Mouse (Mus musculus) limb, embryonic 12.5 days (tissue): ENCODE data around the gene Tbc1d21. TPM values are rescaled to one million over a fixed set of nuclear protein-coding genes. Genes with fewer than 3 reads are reported as not detected.

Experiments
- ATAC-seq: fragments of 200-750 bp; cut with Nextera tagmentation; 2 replicates; pipeline ENCODE4 v1.8.0; 2017; ENCODE audit warnings: low read depth, moderate TSS enrichment; ENCODE audit not compliant: insufficient number of reproducible peaks, insufficient read depth, low FRiP score, low TSS enrichment
- H3K27ac ChIP-seq: fragments of 300-500 bp; sonication (generic); 2 replicates; pipeline ENCODE4 v1.5.1; 2016; ENCODE audit warnings: mild to moderate bottlenecking, moderate library complexity
- H3K27me3 ChIP-seq: fragments of 300-500 bp; sonication (generic); 2 replicates; pipeline ENCODE4 v1.6.1; 2016; ENCODE audit warnings: mild to moderate bottlenecking, moderate library complexity
- H3K36me3 ChIP-seq: fragments of 300-500 bp; sonication (generic); 2 replicates; pipeline ENCODE4 v1.6.1; 2016; ENCODE audit warnings: mild to moderate bottlenecking, moderate library complexity
- H3K4me1 ChIP-seq: fragments of 300-500 bp; sonication (generic); replicated peaks from 2 replicates; pipeline ENCODE4 v1.6.1; 2016
- H3K4me2 ChIP-seq: fragments of 300-500 bp; sonication (generic); 2 replicates; pipeline ENCODE4 v1.6.1; 2016; ENCODE audit warnings: mild to moderate bottlenecking, moderate library complexity
- H3K4me3 ChIP-seq: fragments of 300-500 bp; sonication (generic); replicated peaks from 2 replicates; pipeline ENCODE4 v1.5.1; 2016; ENCODE audit warnings: mild to moderate bottlenecking
- H3K9ac ChIP-seq: fragments of 300-500 bp; sonication (generic); replicated peaks from 2 replicates; pipeline ENCODE4 v1.6.1; 2016; ENCODE audit warnings: mild to moderate bottlenecking, moderate library complexity
- H3K9me3 ChIP-seq: fragments of 300-500 bp; sonication (generic); 2 replicates; pipeline ENCODE4 v1.6.1; 2016; ENCODE audit warnings: mild to moderate bottlenecking, moderate library complexity
- WGBS: fragments of 180-500 bp; shearing (Covaris S2); methylation state at CpG from one replicate; pipeline ENCODE4 v1.1.7; 2016; 5-methylcytosine and 5-hydroxymethylcytosine counted together
- polyA plus RNA-seq: library from polyadenylated mRNA; unstranded; fragments of >200 nt; fragmentation: Nextera tagmentation; extraction: Ambion mirVana; gene quantifications from 2 replicates; pipeline ENCODE4 v1.2.1, GENCODE M21; 2016

Gene Tbc1d21
- polyA plus RNA-seq, 1 experiment from 2014 or later: not detected

DNA sequence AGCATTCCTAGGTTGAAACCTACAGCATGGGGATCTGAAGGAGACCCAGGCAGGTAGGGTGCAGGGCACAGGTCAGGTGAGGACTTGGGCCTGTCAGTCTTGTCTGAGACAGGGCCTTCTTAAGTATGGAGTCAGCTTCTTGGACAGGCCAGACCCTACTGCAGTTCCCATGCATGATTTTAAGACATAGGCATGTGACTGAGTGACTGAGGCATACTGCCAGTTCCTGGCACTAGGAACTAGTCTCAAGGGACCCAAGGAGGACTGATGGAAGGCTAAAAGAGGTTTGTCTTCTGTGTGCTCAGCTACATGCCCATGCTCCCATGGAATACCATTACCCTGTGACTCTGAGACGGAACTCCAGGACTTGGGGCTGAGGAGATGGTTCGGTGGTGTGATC, 54.4 kb downstream of the Tbc1d21 start:
- 88% methylated on average over 2 of the region's 2 CpGs for whole genome bisulfite sequencing
- no peak for ATAC-seq
- Histone ChIP-seq H3K27ac (peak overlapping the region; percentile 96), H3K9ac (no peak overlapping the region), H3K36me3 (no peaks in the 10 kb centered on the region), H3K27me3 (peaks cover 15% of the 10 kb centered on the region), H3K4me3 (no peak overlapping the region), H3K9me3 (no peaks in the 10 kb centered on the region), H3K4me1 (peaks cover 65% of the 10 kb centered on the region), H3K4me2 (0 out of 2 replicates have a peak overlapping the region, but pooled peaks have one; percentile 40)

DNA sequence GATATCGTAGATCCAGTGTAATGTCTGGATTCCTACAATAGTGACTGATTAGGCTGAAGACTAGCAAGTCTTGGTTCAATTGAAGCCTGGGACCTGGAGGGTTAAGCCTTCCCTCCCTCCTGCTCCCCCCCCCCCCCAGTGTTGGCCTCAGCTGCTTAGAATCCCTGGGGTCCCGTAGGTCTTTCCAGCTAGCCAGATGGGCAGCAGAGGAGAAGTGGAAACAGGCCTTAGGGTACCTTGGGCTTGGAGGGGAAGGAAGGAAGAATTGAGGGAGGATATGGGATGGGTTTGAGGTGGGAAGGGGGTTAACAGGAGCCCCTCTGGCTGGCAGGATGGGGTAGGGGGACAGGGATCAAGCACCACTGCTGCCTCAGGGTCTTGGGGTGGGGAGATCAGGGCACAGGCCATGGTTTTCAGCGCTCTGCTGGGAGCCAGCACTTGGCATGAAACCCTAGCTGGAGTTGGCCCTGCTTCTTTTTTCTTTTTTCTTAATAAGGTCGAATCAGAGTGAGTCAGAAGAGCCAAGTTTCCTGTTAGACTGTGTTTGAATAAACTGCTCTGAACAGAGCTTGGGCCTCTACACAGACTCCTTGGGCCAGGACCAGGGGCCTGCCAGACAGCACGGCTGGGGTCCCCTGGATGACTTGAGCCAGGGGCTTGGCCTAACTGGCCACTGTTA, 55.4 kb downstream of the Tbc1d21 start:
- no peak overlapping the region for H3K4me3 ChIP-seq
- peak overlapping the region; percentile 40 for H3K4me2 ChIP-seq
- H3K27ac ChIP-seq: peak overlapping the region; percentile 96
- no peaks in the 10 kb centered on the region for H3K9me3 ChIP-seq
- H3K9ac ChIP-seq: peak overlapping the region; percentile 32; the same call in 1 of the 2 replicates
- H3K36me3 ChIP-seq: no peaks in the 10 kb centered on the region
- WGBS: 38% methylated on average over 5 of the region's 5 CpGs
- H3K4me1 ChIP-seq: peaks cover 72% of the 10 kb centered on the region
- ATAC-seq: no peak; the same call in 1 of the 2 replicates
- peaks cover 21% of the 10 kb centered on the region for H3K27me3 ChIP-seq

DNA sequence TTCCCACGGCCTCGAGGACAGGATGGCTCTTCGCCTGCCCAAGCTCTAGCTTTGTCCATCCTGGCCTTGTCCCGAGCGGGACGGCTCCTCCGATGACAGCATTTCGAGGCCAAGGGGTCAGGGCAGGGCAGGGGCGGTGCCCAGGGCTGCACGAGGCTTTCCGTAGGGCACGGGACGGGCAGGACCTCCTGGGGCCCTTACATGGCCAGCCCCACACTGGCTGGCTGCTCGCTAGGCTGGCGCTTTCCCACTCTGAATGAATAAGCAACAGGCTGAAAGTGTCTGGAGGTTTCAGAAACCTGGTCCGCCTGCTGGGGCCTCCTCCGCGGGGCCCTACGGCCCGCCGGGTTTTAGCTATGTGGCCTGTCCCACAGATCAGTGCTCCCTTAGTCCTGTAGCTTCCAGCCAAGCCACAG, 57.3 kb downstream of the Tbc1d21 start, which contains the start of gene Loxl1:
Loxl1 (minus strand) TSS at position 243 of the 416 bp plus-strand sequence.
- Histone ChIP-seq H3K36me3 (no peaks in the 10 kb centered on the region), H3K27ac (peak within 1 kb of the TSS; percentile 93), H3K27me3 (peaks cover 21% of the 10 kb centered on the region), H3K9ac (peak within 1 kb of the TSS; percentile 75), H3K4me2 (peak within 1 kb of the TSS; percentile 86), H3K9me3 (no peaks in the 10 kb centered on the region), H3K4me1 (peaks cover 88% of the 10 kb centered on the region), H3K4me3 (peak within 1 kb of the TSS; percentile 62)
- under 1% methylated on average over 21 of the region's 21 CpGs for WGBS
- peak; percentile 63; the same call in 1 of the 2 replicates for ATAC-seq

DNA sequence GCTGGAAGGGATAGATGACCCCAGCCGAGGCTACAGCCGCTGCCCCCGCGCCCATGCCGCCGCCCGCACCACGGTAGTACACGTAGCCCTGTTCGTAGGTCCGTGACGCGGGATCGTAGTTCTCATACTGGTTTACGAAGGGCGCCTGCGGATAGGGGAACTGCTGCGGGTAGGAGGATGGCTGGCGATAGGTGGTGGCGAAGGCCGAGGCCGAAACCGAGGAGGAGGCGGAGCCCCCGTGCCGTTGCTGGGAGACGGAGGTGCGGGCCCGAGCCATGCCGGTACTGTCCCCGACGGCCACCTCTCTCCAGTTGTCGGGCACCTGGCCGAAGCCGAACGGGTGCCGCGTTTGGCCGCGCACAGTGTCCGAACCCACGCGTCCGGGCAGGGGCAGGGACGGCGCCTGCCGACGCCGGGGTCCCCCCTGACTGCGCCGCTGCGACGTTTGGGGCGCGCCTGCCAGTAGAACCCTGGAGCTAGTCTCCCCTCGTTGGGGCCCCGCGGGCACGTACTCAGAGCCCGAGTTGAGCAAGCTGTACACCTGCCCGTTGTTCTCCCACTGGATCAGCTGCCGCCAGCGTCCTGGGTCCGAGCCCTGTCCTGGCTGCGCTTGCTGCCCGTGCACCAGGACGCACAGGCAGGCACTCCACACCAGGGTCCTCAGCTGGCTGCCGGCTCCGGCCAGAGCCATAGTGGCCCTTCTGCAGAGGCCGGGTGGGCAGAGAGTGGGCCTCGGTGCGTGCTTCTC, 57.9 kb downstream of the Tbc1d21 start:
- Histone ChIP-seq H3K27ac (peak overlapping the region; percentile 93), H3K36me3 (peaks cover 1% of the 10 kb centered on the region; the same call in 1 of the 2 replicates), H3K4me1 (peaks cover 91% of the 10 kb centered on the region), H3K9ac (peak overlapping the region; percentile 75), H3K4me2 (peak overlapping the region; percentile 86), H3K9me3 (no peaks in the 10 kb centered on the region), H3K4me3 (peak overlapping the region; percentile 62), H3K27me3 (peaks cover 21% of the 10 kb centered on the region)
- ATAC-seq: no peak
- WGBS: 1% methylated on average over 72 of the region's 72 CpGs

DNA sequence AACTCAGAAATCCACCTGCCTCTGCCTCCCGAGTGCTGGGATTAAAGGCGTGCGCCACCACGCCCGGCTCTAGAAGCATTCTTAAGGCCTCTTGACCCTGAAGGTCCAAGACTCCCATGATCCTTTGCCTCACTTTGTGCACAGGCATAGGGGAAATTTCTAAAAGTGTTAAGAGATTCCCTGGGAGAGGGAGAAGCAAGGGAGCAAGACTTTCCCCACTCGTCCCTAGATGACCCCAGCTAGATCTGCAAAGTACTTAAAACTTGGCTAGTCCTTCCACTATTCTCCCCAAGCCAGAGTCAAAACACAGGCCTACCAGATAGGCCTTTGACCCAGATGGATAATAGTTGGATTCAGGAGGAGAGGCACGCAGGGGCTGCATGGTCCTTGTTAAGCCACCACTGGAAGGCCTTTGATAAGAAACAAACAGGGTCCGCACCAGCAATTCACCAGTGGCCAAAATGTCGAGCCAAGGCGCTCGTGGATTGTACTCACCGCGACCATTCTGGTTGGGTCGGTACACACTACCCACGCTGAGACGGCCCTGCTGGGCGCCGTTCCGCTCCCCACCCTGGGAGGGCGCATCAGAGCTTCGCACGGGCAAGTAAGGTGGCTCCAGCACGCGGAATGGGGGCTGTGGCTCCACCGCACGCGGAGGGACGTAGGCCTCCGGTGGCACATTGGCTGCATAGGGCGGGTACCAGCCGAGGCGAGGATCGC, 58.9 kb downstream of the Tbc1d21 start:
- Histone ChIP-seq H3K27me3 (peaks cover 21% of the 10 kb centered on the region), H3K9me3 (no peaks in the 10 kb centered on the region), H3K4me3 (peak overlapping the region; percentile 62), H3K36me3 (peaks cover 6% of the 10 kb centered on the region; the same call in 1 of the 2 replicates), H3K9ac (peak overlapping the region; percentile 75), H3K4me2 (peak overlapping the region; percentile 86), H3K27ac (peak overlapping the region; percentile 93; the same call in 1 of the 2 replicates), H3K4me1 (peaks cover 91% of the 10 kb centered on the region)
- no peak for ATAC-seq
- WGBS: 51% methylated on average over 33 of the region's 33 CpGs

DNA sequence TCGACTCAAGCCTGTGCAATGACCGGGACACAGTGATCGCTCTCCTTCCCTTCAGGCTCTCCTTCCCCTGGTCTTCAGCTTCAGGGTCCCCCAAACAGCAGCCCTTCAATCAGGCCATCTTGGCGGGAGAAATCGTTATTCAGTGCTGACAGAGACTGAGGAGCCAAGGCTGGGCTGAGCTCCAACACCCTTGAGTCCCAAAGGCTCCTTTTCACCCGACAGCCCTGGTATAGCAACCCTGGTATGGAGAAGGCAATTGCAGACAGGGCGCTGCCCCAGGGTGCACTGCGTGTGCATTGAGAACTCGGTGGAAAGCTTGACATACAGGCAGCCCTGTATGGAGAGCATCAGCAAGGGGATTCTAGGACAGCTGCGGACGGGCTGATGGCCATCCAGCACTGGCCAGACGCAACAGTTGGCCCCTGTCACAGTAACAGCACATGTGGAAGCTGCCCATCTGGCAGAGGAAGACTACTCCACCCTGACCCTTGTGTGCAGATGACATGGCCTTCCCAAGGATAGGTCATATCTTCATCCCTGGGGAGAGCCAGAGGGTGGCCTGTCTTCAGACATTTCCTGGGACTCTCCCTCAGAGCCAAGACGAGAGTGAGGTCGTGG, 60.1 kb downstream of the Tbc1d21 start:
- H3K4me1 ChIP-seq: peaks cover 91% of the 10 kb centered on the region
- H3K9me3 ChIP-seq: no peaks in the 10 kb centered on the region
- WGBS: 82% methylated on average over 14 of the region's 14 CpGs
- peaks cover 21% of the 10 kb centered on the region for H3K27me3 ChIP-seq
- peak overlapping the region; percentile 42 for H3K4me2 ChIP-seq
- no peak overlapping the region for H3K27ac ChIP-seq
- ATAC-seq: no peak
- no peak overlapping the region for H3K9ac ChIP-seq
- peaks cover 6% of the 10 kb centered on the region; the same call in 1 of the 2 replicates for H3K36me3 ChIP-seq
- H3K4me3 ChIP-seq: peak overlapping the region; percentile 15; the same call in 1 of the 2 replicates

Other genes with a start within 250 kb of the Tbc1d21 start
- 109 and 120 TPM in 2 replicates for gene Islr, start 166.1 kb downstream of the Tbc1d21 start, polyA plus RNA-seq
- gene Islr2, start 166.1 kb downstream of the Tbc1d21 start, polyA plus RNA-seq: 1.4 and 1.8 TPM in 2 replicates
- 16.1 and 18.4 TPM in 2 replicates for gene Pml, start 120.7 kb downstream of the Tbc1d21 start, polyA plus RNA-seq
- 33.6 and 35.3 TPM in 2 replicates for gene Stoml1, start 117.3 kb downstream of the Tbc1d21 start, polyA plus RNA-seq
- 30.1 and 34.7 TPM in 2 replicates for gene Loxl1, start 57.3 kb downstream of the Tbc1d21 start, polyA plus RNA-seq
- gene Insyn1, start 118.1 kb upstream of the Tbc1d21 start, polyA plus RNA-seq: 4.6 and 5.5 TPM in 2 replicates
- gene Cd276, start 185.0 kb upstream of the Tbc1d21 start, polyA plus RNA-seq: 56.4 and 68.6 TPM in 2 replicates
- gene Nptn, start 211.8 kb upstream of the Tbc1d21 start, polyA plus RNA-seq: 64.5 and 70.2 TPM in 2 replicates